Mouse (Mus musculus): ENCODE measurements at regions not wholly inside any gene's neighbourhood (a gene's known extent, or its start where the extent isn't known, plus 50 kb on each side); places are given as distances from the start of the nearest gene placed in this dataset.

DNA sequence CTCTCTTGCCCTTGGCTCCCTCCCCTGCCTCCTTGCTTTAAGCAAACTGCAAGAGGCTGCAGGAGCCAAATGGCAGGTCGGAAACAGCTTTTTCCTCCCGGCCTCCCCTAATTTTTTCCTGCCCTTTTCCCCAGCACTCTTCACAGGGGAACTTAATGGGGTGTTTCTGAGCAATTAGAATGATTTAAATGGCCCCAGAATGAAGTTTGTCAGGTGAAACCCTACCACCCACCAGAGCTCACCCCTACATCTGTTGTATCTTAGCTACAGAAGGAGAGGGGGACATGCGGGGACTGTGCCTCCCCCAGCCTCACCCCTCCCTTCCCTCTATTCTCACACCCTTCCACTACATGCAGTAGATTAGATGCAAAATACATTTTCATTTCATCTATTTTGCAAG is 326.5 kb upstream of the Gm4791 start:
- TF ChIP-seq SMC3 (IDR thresholded peaks at IDR 0.05; ENCODE audit: low read depth, low read length) (no peak), TBP (IDR thresholded peaks at IDR 0.05; ENCODE audit: low read depth, low read length) (no peak), CTCF (IDR thresholded peaks at IDR 0.05 in 2 of 3, conservative IDR thresholded peaks at IDR 0.05 in 1 of 3; ENCODE audit: control insufficient read depth in 1 of 3, insufficient read depth in 1 of 3, low read depth in 2 of 3, low read length in 3 of 3, poor library complexity in 1 of 3, severe bottlenecking in 1 of 3) (no peak), EP300 (IDR thresholded peaks at IDR 0.05; ENCODE audit: low read depth in 1 of 2, low read length in 2 of 2) (no peak)

Measured in MEL (cell line).